Mouse (Mus musculus) yolk sac, embryonic 10.5 days (tissue): ENCODE data around the gene Alx1.

Experiments used
- DNase-seq: peaks from one replicate; pipeline ENCODE4 v3.0.0-alpha.2; 2017; ENCODE audit warnings: low spot score

Gene Alx1

GRCm38 (mm10) chr10:103029730-103030490, at the start of gene Alx1:
Gene Alx1, minus strand, starts transcription at chr10:103030215.
- DNase-seq, result no peak

GRCm38 (mm10) chr10:103049593-103049992, 19.6 kb upstream of the Alx1 start:
- no peak for DNase-seq

DNA sequence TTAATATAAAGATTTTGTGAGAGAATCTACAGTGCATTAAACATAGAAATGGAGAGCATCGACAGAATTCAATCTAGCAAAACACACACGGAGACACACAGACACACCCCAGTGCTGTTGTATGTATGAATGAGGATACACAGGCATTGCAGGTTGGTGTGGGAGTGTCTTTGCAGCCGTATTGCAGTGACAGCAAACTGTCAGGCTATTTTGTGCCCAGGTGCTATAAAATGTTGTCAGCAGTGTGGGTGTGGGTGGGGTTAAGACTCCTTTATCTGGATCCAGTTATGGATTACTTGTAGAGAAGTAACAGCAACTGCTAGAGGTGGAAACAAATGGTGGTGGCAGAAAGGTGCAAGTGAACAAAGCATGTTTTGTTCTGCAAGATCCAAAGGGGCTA, 16.6 kb upstream of the Alx1 start:
- DNase-seq, result no peak

DNA sequence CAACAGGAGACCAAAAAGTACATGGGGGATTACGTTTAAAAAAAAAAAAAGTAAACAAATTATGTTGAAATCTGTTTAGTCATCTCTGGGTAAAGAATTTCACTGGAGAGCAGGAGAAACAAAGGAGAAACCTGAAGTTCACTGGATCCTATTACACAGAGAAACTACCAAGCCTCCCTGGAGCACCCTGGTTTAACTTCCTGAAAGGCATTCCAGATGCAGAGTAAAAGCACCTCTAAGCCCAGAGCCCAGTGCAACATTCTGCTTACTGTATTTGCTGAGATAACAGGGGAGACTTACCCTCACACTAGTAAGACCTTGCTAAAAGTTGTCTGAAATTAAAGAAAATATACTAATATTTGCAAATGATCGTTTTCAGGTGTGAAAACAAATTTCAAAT, 15.0 kb upstream of the Alx1 start:
- no peak for DNase-seq

GRCm38 (mm10) chr10:103035002-103035640, 5.1 kb upstream of the Alx1 start:
- DNase-seq, result no peak

GRCm38 (mm10) chr10:103030931-103031330, 916 bp upstream of the Alx1 start:
- DNase-seq, result no peak

- DNase-seq, result no peak
Measured at GRCm38 (mm10) chr10:103029132-103029729, 784 bp downstream of the Alx1 start.

DNA sequence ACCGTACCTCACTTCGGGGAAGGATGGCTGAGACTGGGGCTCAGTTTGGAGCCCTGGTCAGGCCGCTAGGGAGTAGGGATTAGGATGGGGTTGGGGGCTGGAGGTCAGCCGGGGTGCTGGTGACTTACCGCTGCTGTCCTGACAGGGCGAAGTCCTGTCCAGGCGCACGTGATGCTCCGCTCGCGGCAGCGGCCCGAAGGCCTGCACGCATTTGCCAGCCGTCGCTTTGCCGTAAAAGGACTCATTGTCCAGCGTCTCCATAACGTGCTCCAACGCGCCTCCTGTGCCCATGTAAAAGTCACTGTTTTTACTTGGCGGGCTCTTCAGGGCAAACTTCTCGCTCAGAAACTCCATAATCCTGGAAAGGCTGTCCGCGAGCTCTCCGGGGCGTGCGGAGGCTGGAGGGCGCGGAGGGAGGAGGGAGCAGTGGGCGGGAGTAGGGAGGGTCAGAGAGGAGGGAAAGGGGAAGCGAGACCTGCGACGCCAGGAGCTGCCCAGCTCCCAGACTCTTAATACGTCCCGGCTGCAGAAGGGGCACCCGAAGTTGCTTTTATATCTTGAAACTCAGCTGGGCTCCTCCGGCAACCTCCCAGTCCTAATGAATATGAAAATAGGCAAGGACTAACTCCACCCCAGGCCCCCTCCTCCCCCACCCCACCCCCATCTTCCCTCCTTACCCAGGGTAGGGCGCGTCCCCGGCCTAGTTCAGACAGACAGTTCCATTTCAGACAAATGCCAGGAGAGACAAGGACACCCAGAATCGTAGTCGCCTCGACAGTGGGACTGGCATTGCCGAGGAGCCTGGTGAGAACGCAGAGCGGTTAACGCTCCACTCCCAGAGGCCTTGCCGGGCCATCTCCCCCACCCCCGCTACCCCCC, 1.5 kb downstream of the Alx1 start:
- peak; percentile 67 for DNase-seq

DNA sequence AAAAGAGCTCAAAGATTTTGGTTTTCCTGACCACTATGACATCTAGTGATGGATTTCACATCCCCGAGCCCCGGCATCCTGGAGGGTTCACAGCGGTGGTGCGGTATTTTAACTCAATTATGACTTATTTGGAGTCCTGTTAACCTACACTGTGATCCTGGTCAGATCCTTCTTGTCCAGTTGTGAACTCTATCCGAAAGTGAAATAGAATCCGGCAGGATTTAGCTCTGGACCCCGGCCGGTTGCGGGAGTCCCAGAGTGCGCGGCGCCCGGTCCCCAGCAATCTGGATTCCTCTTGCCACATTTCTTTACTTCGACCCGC, 2.1 kb downstream of the Alx1 start:
- no peak for DNase-seq

DNA sequence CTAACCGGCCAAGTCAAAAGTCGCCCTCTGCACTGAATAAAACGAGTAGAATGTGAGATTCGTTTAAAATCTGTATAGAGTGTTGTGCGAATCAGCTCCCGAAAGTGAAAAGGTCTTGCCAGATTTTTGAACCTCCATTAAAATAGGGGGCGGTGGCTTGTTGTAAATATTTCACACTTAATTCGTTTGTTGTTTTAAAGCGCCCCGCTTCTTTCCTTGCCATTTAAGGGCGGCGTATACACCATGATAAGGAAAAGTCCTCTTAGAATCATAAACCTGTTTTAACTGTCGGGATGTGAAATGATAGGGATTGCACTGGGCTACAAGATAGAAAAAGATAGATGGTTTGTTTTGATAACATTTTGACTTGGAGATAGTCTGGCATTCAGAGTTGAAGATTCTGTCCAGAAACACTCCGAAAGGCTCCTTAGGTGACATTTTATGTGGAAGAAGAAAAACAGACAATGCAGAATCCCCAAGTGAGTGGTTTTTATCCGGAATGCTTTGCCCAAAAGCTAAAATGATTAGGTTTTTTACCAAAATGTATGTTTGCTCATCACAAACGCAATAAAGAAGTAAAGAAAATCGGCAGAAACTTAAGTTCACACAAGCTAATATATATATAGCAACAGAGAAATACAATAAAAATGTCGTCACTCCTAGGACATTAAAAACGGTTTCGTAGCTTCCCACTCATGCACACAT, 2.6 kb downstream of the Alx1 start:
- peak; percentile 26 for DNase-seq

GRCm38 (mm10) chr10:103026636-103027225, 3.3 kb downstream of the Alx1 start:
- peak; percentile 16 for DNase-seq

GRCm38 (mm10) chr10:103002556-103002955, 27.5 kb downstream of the Alx1 start:
- no peak for DNase-seq

- DNase-seq, result peak; percentile 3
Measured at GRCm38 (mm10) chr10:103000902-103001301, 29.1 kb downstream of the Alx1 start.

GRCm38 (mm10) chr10:102999584-102999983, 30.4 kb downstream of the Alx1 start:
- DNase-seq, result no peak

GRCm38 (mm10) chr10:102975106-102975505, 54.9 kb downstream of the Alx1 start:
- DNase-seq, result no peak

DNA sequence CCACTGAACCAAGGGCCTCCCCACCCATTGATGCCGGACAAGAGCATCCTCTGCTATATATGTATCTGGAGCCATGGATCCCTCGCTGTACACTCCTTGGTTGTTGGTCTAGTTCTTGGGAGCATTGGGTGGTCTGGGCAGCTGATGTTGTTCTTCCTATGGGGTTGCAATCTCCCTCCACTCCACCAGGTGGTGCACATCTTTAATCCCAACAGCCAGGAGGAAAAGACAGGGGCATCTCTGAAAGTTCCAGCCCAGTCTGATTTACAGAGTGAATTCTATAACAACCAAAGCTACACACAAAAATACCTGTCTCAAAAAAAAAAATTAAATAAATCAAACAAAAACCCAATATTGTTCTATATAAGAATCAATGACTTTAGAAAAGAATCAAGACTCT, 70.4 kb downstream of the Alx1 start:
- no peak for DNase-seq
